ENCODE assay signal across 8 mouse cellular contexts in genomic region chr14:54553454-54553974, GRCm38 (mm10). TPM values are rescaled to one million over a fixed set of nuclear protein-coding genes. Genes with fewer than 3 reads are reported as not detected.
DNase-seq lines count a peak whose midpoint lies in the region; ATAC-seq and TF ChIP-seq lines count a peak whose summit lies in the region.

No protein-coding gene starts in this region.

- intact Hi-C loops in gastrocnemius, postnatal 14 days (cut with DNase I; ENCODE audit: low total_unique reads): no loop called here

- TF ChIP-seq POLR2A in embryonic fibroblast, embryonic 13.5 days (IDR thresholded peaks at IDR 0.05; ENCODE audit: low read depth, low read length): no peak

- H3K4me3 ChIP-seq in embryonic fibroblast, embryonic 13.5 days (ENCODE audit: insufficient read depth, low read length): peak overlapping the region; percentile 57
- peak overlapping the region; percentile 58 for H3K4me3 ChIP-seq in kidney, embryonic 14.5 days (ENCODE audit: low read length)
- H3K4me3 ChIP-seq in midbrain, embryonic 13.5 days (replicated peaks): peak overlapping the region; percentile 52

- peaks cover 17% of the 10 kb centered on the region for H3K36me3 ChIP-seq in kidney, embryonic 14.5 days (ENCODE audit: control insufficient read depth, insufficient read depth, low read length)
- peaks cover 18% of the 10 kb centered on the region for H3K36me3 ChIP-seq in midbrain, embryonic 13.5 days

- no peaks in the 10 kb centered on the region for H3K9me3 ChIP-seq in kidney, embryonic 14.5 days (ENCODE audit: control insufficient read depth, low read length)
- no peaks in the 10 kb centered on the region for H3K9me3 ChIP-seq in midbrain, embryonic 13.5 days

- no peaks in the 10 kb centered on the region for H3K27me3 ChIP-seq in kidney, embryonic 14.5 days (ENCODE audit: control insufficient read depth, insufficient read depth, low read length)
- no peaks in the 10 kb centered on the region for H3K27me3 ChIP-seq in midbrain, embryonic 13.5 days

- no peak for TF ChIP-seq CTCF in embryonic fibroblast, embryonic 13.5 days (IDR thresholded peaks at IDR 0.05; ENCODE audit: borderline replicate concordance, insufficient read depth, low read length)

- H3K4me2 ChIP-seq in kidney, embryonic 14.5 days (replicated peaks; ENCODE audit: low read depth, low read length): peak overlapping the region; percentile 84
- H3K4me2 ChIP-seq in midbrain, embryonic 13.5 days (replicated peaks): peak overlapping the region; percentile 75

- ATAC-seq in CD4-positive, CD25-positive, alpha-beta regulatory T cell, adult 4 months: peak; percentile 22
- no peak for ATAC-seq in kidney, embryonic 14.5 days (ENCODE audit: low FRiP score, low TSS enrichment)
- ATAC-seq in midbrain, embryonic 13.5 days: peak; percentile 10; the same call in 1 of the 2 replicates

- peak overlapping the region; percentile 70 for H3K9ac ChIP-seq in kidney, embryonic 14.5 days (ENCODE audit: low read depth, low read length)
- peak overlapping the region; percentile 73 for H3K9ac ChIP-seq in midbrain, embryonic 13.5 days (replicated peaks)

- H3K4me1 ChIP-seq in embryonic fibroblast, embryonic 13.5 days (ENCODE audit: control insufficient read depth, insufficient read depth, low read length): peaks cover 4% of the 10 kb centered on the region; the same call in 1 of the 2 replicates
- peaks cover 7% of the 10 kb centered on the region; the same call in 1 of the 2 replicates for H3K4me1 ChIP-seq in kidney, embryonic 14.5 days (ENCODE audit: control insufficient read depth, insufficient read depth, low read length)
- peaks cover 10% of the 10 kb centered on the region for H3K4me1 ChIP-seq in midbrain, embryonic 13.5 days (replicated peaks)

- DNase-seq in cerebellum, adult 9-10 months: peak; percentile 31
- DNase-seq in cerebellum, adult 9-11 months: no peak
- DNase-seq in gastrocnemius, postnatal 14 days: no peak
- DNase-seq in frontal cortex, postnatal 14 days (ENCODE audit: low spot score in 2 of 2): no peak

- 0 out of 2 replicates have a peak overlapping the region, but pooled peaks have one; percentile 48 for H3K27ac ChIP-seq in embryonic fibroblast, embryonic 13.5 days (ENCODE audit: insufficient read depth, low read length)
- H3K27ac ChIP-seq in kidney, embryonic 14.5 days (ENCODE audit: low read depth, low read length): peak overlapping the region; percentile 85; the same call in 1 of the 2 replicates
- H3K27ac ChIP-seq in midbrain, embryonic 13.5 days: peak overlapping the region; percentile 72; the same call in 1 of the 2 replicates

- 1% methylated on average over 21 of the region's 21 CpGs for WGBS in kidney, embryonic 14.5 days
- WGBS in midbrain, embryonic 13.5 days: 5% methylated on average over 21 of the region's 21 CpGs

RNA-seq across cellular contexts. Expression of gene Haus4, which starts 0.9 kb away (rescaled TPM):
- polyA plus RNA-seq in CD4-positive, CD25-positive, alpha-beta regulatory T cell, adult 4 months (2017; shearing (Covaris generic)): 10 to 100 TPM; 21.0 to 28.8 TPM
- polyA plus RNA-seq in embryonic fibroblast, embryonic 13.5 days (2011; ENCODE audit: insufficient read length, low read depth, missing spikeins): 21.4 and 33.1 TPM in 2 replicates
- 56.3 and 60.9 TPM in 2 replicates for polyA plus RNA-seq in kidney, embryonic 14.5 days (2014; fragmentation: Nextera tagmentation; extraction: Ambion mirVana)
- 19.2 and 21.7 TPM in 2 replicates for polyA plus RNA-seq in midbrain, embryonic 13.5 days (2015; fragmentation: Nextera tagmentation; extraction: Ambion mirVana)
- total RNA-seq in gastrocnemius, postnatal 14 days (2021): 1 to 10 TPM; 5.8 to 6.5 TPM

RNA-seq across cellular contexts. Expression of gene Ajuba, which starts 23.8 kb away (rescaled TPM):
- not detected for polyA plus RNA-seq in CD4-positive, CD25-positive, alpha-beta regulatory T cell, adult 4 months (2017; shearing (Covaris generic))
- 39.4 and 44.3 TPM in 2 replicates for polyA plus RNA-seq in embryonic fibroblast, embryonic 13.5 days (2011; ENCODE audit: insufficient read length, low read depth, missing spikeins)
- 17.4 and 32.2 TPM in 2 replicates for polyA plus RNA-seq in kidney, embryonic 14.5 days (2014; fragmentation: Nextera tagmentation; extraction: Ambion mirVana)
- polyA plus RNA-seq in midbrain, embryonic 13.5 days (2015; fragmentation: Nextera tagmentation; extraction: Ambion mirVana): 13.5 and 18.0 TPM in 2 replicates
- total RNA-seq in gastrocnemius, postnatal 14 days (2021): 1 to 10 TPM; 5.7 to 5.8 TPM

RNA-seq across cellular contexts. Expression of gene Prmt5, which starts 36.2 kb away (rescaled TPM):
- 10 to 100 TPM; 44.9 to 54.8 TPM for polyA plus RNA-seq in CD4-positive, CD25-positive, alpha-beta regulatory T cell, adult 4 months (2017; shearing (Covaris generic))
- polyA plus RNA-seq in embryonic fibroblast, embryonic 13.5 days (2011; ENCODE audit: insufficient read length, low read depth, missing spikeins): 54.8 and 60.4 TPM in 2 replicates
- 87.5 and 108 TPM in 2 replicates for polyA plus RNA-seq in kidney, embryonic 14.5 days (2014; fragmentation: Nextera tagmentation; extraction: Ambion mirVana)
- 101 and 107 TPM in 2 replicates for polyA plus RNA-seq in midbrain, embryonic 13.5 days (2015; fragmentation: Nextera tagmentation; extraction: Ambion mirVana)
- 10 to 100 TPM; 27.9 to 28.9 TPM for total RNA-seq in gastrocnemius, postnatal 14 days (2021)

RNA-seq across cellular contexts. Expression of gene 4931414P19Rik, which starts 52.3 kb away (rescaled TPM):
- 1 to 10 TPM; 3.7 to 6.9 TPM for polyA plus RNA-seq in CD4-positive, CD25-positive, alpha-beta regulatory T cell, adult 4 months (2017; shearing (Covaris generic))
- polyA plus RNA-seq in embryonic fibroblast, embryonic 13.5 days (2011; ENCODE audit: insufficient read length, low read depth, missing spikeins): 3.6 and 4.8 TPM in 2 replicates
- 5.7 and 7.7 TPM in 2 replicates for polyA plus RNA-seq in kidney, embryonic 14.5 days (2014; fragmentation: Nextera tagmentation; extraction: Ambion mirVana)
- polyA plus RNA-seq in midbrain, embryonic 13.5 days (2015; fragmentation: Nextera tagmentation; extraction: Ambion mirVana): 8.7 and 9.3 TPM in 2 replicates
- total RNA-seq in gastrocnemius, postnatal 14 days (2021): 1 to 10 TPM; 2.9 to 3.3 TPM

Comparison
In these comparisons a context has a peak if more than half of its experiments do, and no peak if none do; other contexts are left out.
1. RNA of gene Ajuba, which starts 23.8 kb away (polyA plus RNA-seq): 39.4 to 44.3 TPM in embryonic fibroblast, embryonic 13.5 days, 17.4 to 32.2 TPM in kidney, embryonic 14.5 days and 13.5 to 18.0 TPM in midbrain, embryonic 13.5 days; not detected in CD4-positive, CD25-positive, alpha-beta regulatory T cell, adult 4 months; every median in the first group is over 10 times any median in the second.
2. Peak in every context shown above with its lines, with median percentiles within 50 percentile points of each other: H3K27ac ChIP-seq and H3K4me3 ChIP-seq.